Mouse (Mus musculus) CH12.LX (cell line): ENCODE measurements at regions not wholly inside any gene's neighbourhood (a gene's known extent, or its start where the extent isn't known, plus 50 kb on each side); places are given as distances from the start of the nearest gene placed in this dataset.

Source experiments
- DNase-seq: peaks from one replicate; pipeline ENCODE4 v3.0.0-alpha.2; 2013; ENCODE audit errors: extremely low read depth
- H3K27ac ChIP-seq: 2 replicates; pipeline ENCODE4 v1.5.1; 2012; ENCODE audit warnings: low read depth, mild to moderate bottlenecking, control low read depth, moderate library complexity; ENCODE audit not compliant: insufficient read depth
- H3K27me3 ChIP-seq: replicated peaks from 2 replicates; pipeline ENCODE3; 2012; ENCODE audit warnings: inconsistent platforms
- H3K36me3 ChIP-seq, 2 experiments: replicated peaks in 1 of 2; 2 replicates each; pipeline versions ENCODE3 to v1.6.1; 2012; ENCODE audit warnings: inconsistent platforms in 1 of 2, low read length in 1 of 2, mild to moderate bottlenecking in 1 of 2, mixed read lengths in 1 of 2, moderate library complexity in 1 of 2; ENCODE audit not compliant: control insufficient read depth in 1 of 2, insufficient read depth in 1 of 2
- H3K4me1 ChIP-seq, 2 experiments: 2 replicates each; pipeline ENCODE4 v1.6.1; 2012; ENCODE audit warnings: inconsistent platforms in 1 of 2, moderate library complexity in 1 of 2; ENCODE audit not compliant: insufficient read depth in 2 of 2, control insufficient read depth in 1 of 2
- H3K4me2 ChIP-seq: 2 replicates; pipeline ENCODE4 v1.6.1; 2012; ENCODE audit warnings: low read depth, mild to moderate bottlenecking, control low read depth; ENCODE audit not compliant: poor library complexity, insufficient read depth, severe bottlenecking
- H3K4me3 ChIP-seq, 3 experiments: fragments of 150-350 bp in 1 of 3; sonication (generic) in 1 of 3; replicated peaks in 1 of 3; 2 replicates each; pipeline versions ENCODE3 to v1.5.1; 2011 to 2012; ENCODE audit warnings: low read depth in 2 of 3, low read length in 2 of 3, mild to moderate bottlenecking in 2 of 3, moderate library complexity in 2 of 3, control low read depth in 1 of 3, improper control_type of control experiment in 1 of 3, inconsistent platforms in 1 of 3, mixed read lengths in 1 of 3; ENCODE audit not compliant: poor library complexity in 1 of 3
- H3K79me2 ChIP-seq: replicated peaks from 2 replicates; pipeline ENCODE4 v1.6.1; 2012; ENCODE audit warnings: mild to moderate bottlenecking, moderate library complexity; ENCODE audit not compliant: control insufficient read depth, poor library complexity, insufficient read depth, severe bottlenecking; ENCODE audit errors: extremely low read depth
- H3K9ac ChIP-seq: 2 replicates; pipeline ENCODE4 v1.6.1; 2012; ENCODE audit warnings: low read depth, mild to moderate bottlenecking, control low read depth, moderate library complexity; ENCODE audit not compliant: insufficient read depth
- H3K9me3 ChIP-seq: replicated peaks from 2 replicates; pipeline ENCODE3; 2012; ENCODE audit warnings: low read length, inconsistent platforms, mixed read lengths
- MYC ChIP-seq: IDR thresholded peaks from 2 replicates; pipeline ENCODE4 v1.6.1; 2011; ENCODE audit warnings: low read depth, mild to moderate bottlenecking, improper control_type of control experiment, low read length
- ZMIZ1 ChIP-seq: IDR thresholded peaks from 2 replicates; pipeline ENCODE4 v1.6.1; 2012; ENCODE audit warnings: low read depth, mild to moderate bottlenecking, inconsistent platforms, low read length, improper control_type of control experiment
- dilution Hi-C: fragments of 300-500 bp; cut with MboI; formaldehyde crosslinking; loops from 2 replicates; pipeline ENCODE4 v1.14.3; 2020; ENCODE audit warnings: low sequenced_read_pairs; ENCODE audit not compliant: extremely low pct_unique_long_range_greater_than_20kb, extremely low pct_ligation_motif_present
- in situ Hi-C: fragments of 300-500 bp; cut with MboI; formaldehyde crosslinking; loops from 3 replicates; pipeline ENCODE4 v1.14.3; 2019; ENCODE audit warnings: low sequenced_read_pairs, low pct_ligation_motif_present, low pct_unique_long_range_greater_than_20kb, mixed read lengths

- H3K27me3 ChIP-seq, result no peaks in the 10 kb centered on the region
- no peak overlapping the region for H3K27ac ChIP-seq
- no peak overlapping the region for H3K4me3 ChIP-seq
- no peak for TF ChIP-seq MYC
- TF ChIP-seq, all 38 proteins: peak for 0
- Histone ChIP-seq H3K4me1 (no peaks in the 10 kb centered on the region), H3K36me3 (no peaks in the 10 kb centered on the region), H3K9me3 (no peaks in the 10 kb centered on the region), H3K9ac (no peak overlapping the region), H3K79me2 (no peaks in the 10 kb centered on the region), H3K4me2 (no peak overlapping the region)
- dilution Hi-C loops, result no loop called here
- in situ Hi-C loops, result no loop called here
- DNase-seq, result no peak
Measured at GRCm38 (mm10) chr3:103517376-103518304, 57.4 kb upstream of the Syt6 start.

- Histone ChIP-seq H3K27ac (no peak overlapping the region), H3K9me3 (no peaks in the 10 kb centered on the region), H3K79me2 (no peaks in the 10 kb centered on the region), H3K4me3 (no peak overlapping the region), H3K27me3 (no peaks in the 10 kb centered on the region), H3K4me2 (no peak overlapping the region), H3K36me3 (no peaks in the 10 kb centered on the region), H3K4me1 (no peaks in the 10 kb centered on the region), H3K9ac (no peak overlapping the region)
- in situ Hi-C loops, result no loop called here
- dilution Hi-C loops, result no loop called here
- DNase-seq, result no peak
- TF ChIP-seq ZMIZ1, result no peak
Measured at GRCm38 (mm10) chr3:103518624-103519023, 56.4 kb upstream of the Syt6 start.
